Mouse (Mus musculus) thymus, adult 2 months (tissue): Measurements from ENCODE around the gene Dbil5. TPM values are rescaled to one million over a fixed set of nuclear protein-coding genes. Genes with fewer than 3 reads are reported as not detected.

Experiments used
- DNase-seq: peaks from one replicate; pipeline ENCODE4 v3.0.0; 2021
- H3K27ac ChIP-seq: fragments of 200-500 bp; 2 replicates; pipeline ENCODE4 v1.5.1; 2012; ENCODE audit warnings: low read length, control low read depth; ENCODE audit not compliant: control insufficient read depth, insufficient read depth
- H3K27me3 ChIP-seq: fragments of 200-500 bp; 2 replicates; pipeline ENCODE4 v1.6.1; 2012; ENCODE audit warnings: mild to moderate bottlenecking, low read length, moderate library complexity, mixed read lengths; ENCODE audit not compliant: control insufficient read depth, insufficient read depth
- H3K36me3 ChIP-seq: fragments of 200-500 bp; 2 replicates; pipeline ENCODE4 v1.6.1; 2012; ENCODE audit warnings: mild to moderate bottlenecking, low read length, moderate library complexity; ENCODE audit not compliant: control insufficient read depth, insufficient read depth
- H3K4me1 ChIP-seq: fragments of 200-500 bp; replicated peaks from 2 replicates; pipeline ENCODE4 v1.6.1; 2012; ENCODE audit warnings: low read length; ENCODE audit not compliant: control insufficient read depth, insufficient read depth
- H3K4me3 ChIP-seq: fragments of 200-500 bp; 2 replicates; pipeline ENCODE4 v1.5.1; 2012; ENCODE audit warnings: mild to moderate bottlenecking, low read length, control low read depth, moderate library complexity; ENCODE audit not compliant: control insufficient read depth, insufficient read depth
- CTCF ChIP-seq: fragments of 200-500 bp; IDR thresholded peaks from 2 replicates; pipeline ENCODE4 v1.5.1; 2012; ENCODE audit warnings: mild to moderate bottlenecking, control low read depth, low read length, moderate library complexity, borderline replicate concordance; ENCODE audit not compliant: control insufficient read depth, poor library complexity, insufficient read depth; ENCODE audit errors: extremely low read depth
- POLR2A ChIP-seq: fragments of 200-500 bp; IDR thresholded peaks from 2 replicates; pipeline ENCODE4 v1.6.1; 2012; ENCODE audit warnings: mild to moderate bottlenecking, low read length, control low read depth, moderate library complexity; ENCODE audit not compliant: control insufficient read depth, poor library complexity, insufficient read depth; ENCODE audit errors: extremely low read depth
- WGBS: fragments of 180-500 bp; shearing (Covaris S2); methylation state at CpG from one replicate; pipeline ENCODE4 v1.1.7; 2018; 5-methylcytosine and 5-hydroxymethylcytosine counted together
- polyA plus RNA-seq: library from polyadenylated mRNA; depleted of rRNA; stranded (reverse); fragments of >200 nt; gene quantifications from 2 replicates; pipeline ENCODE4 v1.2.3, GENCODE M21; 2012

The Dbil5 gene
- polyA plus RNA-seq, 1 experiment: 1.4 TPM

DNA sequence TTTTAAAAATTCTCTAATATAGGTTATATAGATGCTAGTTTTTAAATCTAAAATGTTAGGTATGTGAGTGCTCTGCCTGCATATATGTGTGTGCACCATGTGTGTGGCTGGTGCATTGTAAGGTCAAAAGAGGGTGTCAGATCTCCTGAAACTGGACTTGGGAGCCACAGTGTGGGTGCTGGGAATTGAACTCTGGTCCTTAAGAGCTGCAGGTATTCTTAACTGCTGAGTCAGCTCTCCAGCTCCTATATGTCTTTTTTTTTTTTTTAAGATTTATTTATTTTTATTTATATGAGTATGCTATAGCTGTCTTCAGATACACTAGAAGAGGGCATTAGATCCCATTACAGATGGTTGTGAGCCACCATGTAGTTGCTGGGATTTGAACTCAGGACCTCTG is 29.0 kb downstream of the Dbil5 start:
- no peak for DNase-seq
- Histone ChIP-seq H3K4me1 (peaks cover 6% of the 10 kb centered on the region), H3K27ac (no peak overlapping the region), H3K36me3 (no peaks in the 10 kb centered on the region), H3K4me3 (no peak overlapping the region), H3K27me3 (no peaks in the 10 kb centered on the region)
- TF ChIP-seq POLR2A (no peak), CTCF (no peak)

DNA sequence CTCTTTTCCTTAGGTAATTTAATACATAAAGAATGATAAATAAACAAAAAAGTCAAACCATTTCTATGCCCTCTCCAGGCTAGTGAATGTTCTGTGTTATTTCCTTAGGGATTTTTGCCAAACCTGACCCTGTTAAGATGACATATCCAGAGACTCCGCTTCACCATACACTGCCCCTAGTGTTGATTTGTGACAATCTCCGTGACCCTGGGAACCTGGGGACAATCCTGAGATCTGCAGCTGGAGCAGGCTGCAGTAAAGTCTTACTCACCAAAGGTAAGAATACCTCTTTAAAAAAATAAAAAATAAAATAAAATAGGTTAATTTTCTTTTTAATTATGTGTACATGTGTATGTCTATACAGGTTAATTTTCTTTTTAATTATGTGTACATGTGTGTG is 29.8 kb downstream of the Dbil5 start:
- H3K27me3 ChIP-seq: no peaks in the 10 kb centered on the region
- H3K4me3 ChIP-seq: no peak overlapping the region
- H3K27ac ChIP-seq: no peak overlapping the region
- no peak for DNase-seq
- H3K36me3 ChIP-seq: no peaks in the 10 kb centered on the region
- WGBS: 96% methylated on average over 2 of the region's 2 CpGs
- no peak for TF ChIP-seq POLR2A
- H3K4me1 ChIP-seq: peaks cover 6% of the 10 kb centered on the region

DNA sequence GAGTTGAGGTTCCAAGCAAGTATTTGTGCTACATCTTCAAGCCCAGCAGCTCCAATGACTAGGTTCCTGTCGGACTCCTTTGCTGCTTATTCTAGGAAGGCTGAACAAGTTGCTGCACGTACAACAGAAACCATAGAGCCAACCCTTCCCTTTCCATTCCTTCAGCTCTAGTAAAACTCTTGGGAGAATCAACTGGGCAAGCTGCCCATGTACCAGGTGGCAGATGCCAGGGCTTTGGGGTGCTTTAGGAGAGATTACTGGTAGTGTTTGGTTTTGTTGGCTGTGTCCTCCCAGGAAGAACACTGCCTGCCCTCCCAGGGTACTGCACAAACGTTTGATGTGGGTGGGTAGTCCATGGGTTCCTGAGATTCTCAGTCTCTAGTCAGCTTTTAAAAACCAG is 34.6 kb downstream of the Dbil5 start:
- no peak for TF ChIP-seq CTCF
- TF ChIP-seq POLR2A: no peak
- no peak for DNase-seq
- Histone ChIP-seq H3K36me3 (no peaks in the 10 kb centered on the region), H3K4me3 (no peak overlapping the region), H3K27ac (no peak overlapping the region), H3K4me1 (no peaks in the 10 kb centered on the region), H3K27me3 (no peaks in the 10 kb centered on the region)
- WGBS: 79% methylated on average over 3 of the region's 3 CpGs

DNA sequence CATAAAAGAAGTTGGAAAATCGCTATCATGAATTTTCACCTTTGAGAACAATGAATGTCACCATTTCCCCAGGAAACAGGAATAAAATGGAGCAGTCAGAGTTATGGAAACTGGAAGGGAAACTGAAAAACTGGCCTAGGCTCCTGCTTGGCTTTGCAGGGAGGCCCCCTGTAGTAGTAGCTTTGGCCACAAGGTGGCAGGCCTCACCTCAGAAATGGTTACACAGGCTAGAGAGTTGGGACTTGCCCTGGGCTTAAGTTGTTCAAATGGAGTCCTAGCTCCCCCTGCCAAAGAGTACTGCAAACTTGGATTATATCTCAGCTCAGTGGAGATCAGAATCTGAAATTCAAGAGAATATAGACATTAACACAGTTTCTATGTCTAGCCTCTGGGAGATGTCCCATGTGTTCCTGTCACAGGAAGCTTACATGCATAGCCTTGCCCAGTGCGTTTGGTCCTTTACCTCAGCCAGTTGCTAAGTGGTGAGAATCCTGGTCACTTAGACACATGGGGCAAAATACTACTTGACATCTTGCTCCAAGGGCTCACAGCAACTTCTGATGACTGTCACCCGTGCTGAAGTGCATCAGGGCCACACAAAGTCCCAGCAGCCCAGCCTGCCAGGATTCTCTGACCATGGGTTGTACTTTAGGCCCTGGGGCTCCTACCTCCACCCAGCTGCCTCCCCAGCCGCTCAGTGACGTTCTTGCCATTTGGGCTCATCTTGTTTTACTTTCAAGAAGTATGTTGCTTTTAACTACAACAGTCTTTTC is 35.9 kb downstream of the Dbil5 start:
- Histone ChIP-seq H3K36me3 (no peaks in the 10 kb centered on the region), H3K27ac (no peak overlapping the region), H3K4me1 (no peaks in the 10 kb centered on the region), H3K27me3 (no peaks in the 10 kb centered on the region), H3K4me3 (no peak overlapping the region)
- peak; percentile 83 for DNase-seq
- TF ChIP-seq CTCF (peak; percentile 67; the same call in 1 of the 2 replicates), POLR2A (no peak)
- 72% methylated on average over 5 of the region's 5 CpGs for WGBS

DNA sequence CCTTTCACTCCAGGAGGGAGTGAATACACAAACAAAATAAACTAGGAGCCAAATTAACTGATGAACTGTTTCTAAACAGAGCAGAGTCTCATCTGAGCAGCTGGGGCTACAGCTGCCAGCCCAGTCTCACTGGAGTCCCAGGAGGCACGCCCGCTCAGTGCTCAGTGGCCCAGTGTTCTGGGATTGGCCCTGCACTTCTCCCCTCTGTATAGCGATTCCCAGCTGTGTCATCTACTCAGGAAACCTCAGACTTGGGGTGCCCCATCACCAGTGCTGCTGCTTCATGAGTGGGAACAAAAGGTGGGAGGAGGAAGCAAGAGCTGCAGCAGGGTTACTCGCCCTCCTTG is 36.5 kb downstream of the Dbil5 start:
- H3K27ac ChIP-seq: no peak overlapping the region
- TF ChIP-seq CTCF (no peak), POLR2A (no peak)
- H3K4me3 ChIP-seq: no peak overlapping the region
- H3K27me3 ChIP-seq: no peaks in the 10 kb centered on the region
- DNase-seq: no peak
- H3K4me1 ChIP-seq: no peaks in the 10 kb centered on the region
- no peaks in the 10 kb centered on the region for H3K36me3 ChIP-seq
- 93% methylated on average over 4 of the region's 4 CpGs for WGBS

DNA sequence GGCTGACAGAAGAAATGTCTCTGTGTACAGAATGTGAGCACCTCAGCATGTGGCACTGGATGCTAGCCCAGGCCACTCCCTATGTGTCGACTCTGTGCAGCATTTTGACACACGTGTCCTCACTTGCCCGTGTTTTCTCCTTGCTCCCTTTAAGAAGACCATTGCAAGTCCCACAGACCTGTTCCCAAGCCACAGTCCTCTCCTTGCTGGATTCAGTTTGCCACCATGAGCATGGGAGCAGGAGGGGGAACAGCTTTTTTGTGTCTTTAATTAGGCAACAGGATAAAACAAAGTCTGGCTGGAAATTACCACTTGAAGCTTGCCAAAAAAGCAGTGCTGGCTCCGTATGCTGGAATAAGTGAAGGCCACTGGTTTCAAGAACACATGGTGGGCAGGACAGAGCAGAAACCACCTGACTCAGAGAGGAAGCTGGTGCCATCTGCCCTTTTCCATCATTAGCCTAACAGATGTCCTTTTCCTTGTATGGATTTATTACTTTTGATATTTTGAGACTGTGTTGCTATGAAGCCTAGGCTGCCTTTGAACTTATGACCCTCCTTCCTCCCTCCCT is 38.1 kb downstream of the Dbil5 start:
- no peak overlapping the region for H3K27ac ChIP-seq
- no peak for DNase-seq
- 95% methylated on average over 4 of the region's 4 CpGs for WGBS
- H3K4me3 ChIP-seq: no peak overlapping the region
- H3K36me3 ChIP-seq: no peaks in the 10 kb centered on the region
- H3K4me1 ChIP-seq: no peaks in the 10 kb centered on the region
- TF ChIP-seq CTCF: no peak
- TF ChIP-seq POLR2A: no peak
- no peaks in the 10 kb centered on the region for H3K27me3 ChIP-seq

DNA sequence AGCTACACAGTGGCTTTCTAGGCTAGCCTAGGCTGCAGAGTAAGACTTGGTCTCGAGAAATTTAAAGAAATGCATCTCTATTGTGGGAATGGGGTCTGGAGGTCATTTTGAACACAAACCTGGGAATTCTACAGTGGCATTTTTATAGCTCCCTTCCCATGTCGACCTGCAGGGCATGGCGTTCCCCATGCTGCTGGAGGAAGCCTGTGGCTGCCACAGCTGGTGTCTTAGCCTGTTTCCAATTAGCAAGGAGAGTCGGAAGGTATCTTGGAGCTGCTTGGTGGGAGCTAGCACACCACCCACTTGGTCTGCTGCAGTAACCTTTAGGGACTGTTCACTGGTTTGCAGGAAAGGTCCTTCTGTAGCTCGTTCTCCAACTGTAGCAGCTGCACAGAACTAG is 38.7 kb downstream of the Dbil5 start:
- H3K36me3 ChIP-seq: no peaks in the 10 kb centered on the region
- WGBS: 82% methylated on average over 5 of the region's 5 CpGs
- TF ChIP-seq POLR2A (no peak), CTCF (no peak)
- no peak for DNase-seq
- no peaks in the 10 kb centered on the region for H3K27me3 ChIP-seq
- H3K4me1 ChIP-seq: peaks cover 5% of the 10 kb centered on the region
- H3K27ac ChIP-seq: no peak overlapping the region
- no peak overlapping the region for H3K4me3 ChIP-seq
